Mouse (Mus musculus): ENCODE data around the gene Mmp15. TPM values are rescaled to one million over a fixed set of nuclear protein-coding genes. Genes with fewer than 3 reads are reported as not detected.
"Not testable (repeated sequence)": the region's sequence is repeated elsewhere in the genome, so short reads cannot be mapped to it uniquely, and the experiment has no call there.

Mmp15 gene
- polyA plus RNA-seq, 1 experiment from 2014 or later = 0.85 TPM

- 44% methylated on average over 20 of the region's 20 CpGs for WGBS (ENCODE audit: insufficient replicate concordance)
- ATAC-seq (ENCODE audit: low read depth) = peak; percentile 61
- Histone ChIP-seq H3K36me3 (ENCODE audit: control insufficient read depth, insufficient read depth) (no peaks in the 10 kb centered on the region), H3K9me3 (replicated peaks; ENCODE audit: control insufficient read depth, low read length) (no peaks in the 10 kb centered on the region), H3K4me2 (ENCODE audit: low read depth, low read length) (peak overlapping the region; percentile 36), H3K27me3 (ENCODE audit: control insufficient read depth, insufficient read depth, low read depth, low read length) (no peaks in the 10 kb centered on the region), H3K27ac (ENCODE audit: low read length) (no peak overlapping the region), H3K4me3 (ENCODE audit: low read depth, low read length) (no peak overlapping the region), H3K4me1 (ENCODE audit: control insufficient read depth, low read depth, low read length) (peaks cover 2% of the 10 kb centered on the region; the same call in 1 of the 2 replicates), H3K9ac (ENCODE audit: low read depth, low read length) (no peak overlapping the region)
These were observed 17.7 kb downstream of the Mmp15 start for GRCm38 (mm10) chr8:95369581-95370326.

DNA sequence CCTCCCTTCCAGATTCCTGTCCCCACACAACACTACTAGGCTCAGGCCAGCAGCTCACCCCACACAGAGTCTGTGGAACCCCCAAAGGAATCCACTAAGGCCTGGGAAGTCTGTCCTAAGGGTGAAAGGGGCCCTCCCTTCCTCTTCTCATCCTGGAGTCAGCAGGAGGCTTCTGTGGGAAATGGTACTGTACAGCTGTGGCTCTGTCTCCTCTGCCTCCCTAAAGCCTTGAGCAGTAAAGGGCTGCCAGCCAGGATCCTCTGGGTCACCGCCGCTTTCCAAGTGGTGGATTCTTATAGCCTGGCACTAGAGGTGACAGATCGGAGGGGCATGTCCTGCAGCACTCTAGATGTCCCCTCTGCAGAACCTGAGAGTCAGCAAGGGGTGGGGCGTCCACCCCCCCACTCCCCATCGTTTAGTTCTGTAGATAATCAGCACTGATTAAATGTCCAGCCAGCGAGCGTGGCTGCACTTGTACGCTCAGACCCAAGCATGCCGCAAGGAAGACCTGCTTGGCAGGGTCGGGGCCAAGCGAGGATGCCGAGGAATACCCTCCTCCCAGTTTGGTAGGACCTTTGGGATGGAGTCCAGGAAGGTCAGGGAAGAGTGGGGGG, 21.4 kb downstream of the Mmp15 start:
- 60% methylated on average over 12 of the region's 12 CpGs for WGBS (ENCODE audit: insufficient replicate concordance)
- Histone ChIP-seq H3K9me3 (replicated peaks; ENCODE audit: control insufficient read depth, low read length) (no peaks in the 10 kb centered on the region), H3K27ac (ENCODE audit: low read length) (no peak overlapping the region), H3K9ac (ENCODE audit: low read depth, low read length) (no peak overlapping the region), H3K36me3 (ENCODE audit: control insufficient read depth, insufficient read depth) (no peaks in the 10 kb centered on the region), H3K27me3 (ENCODE audit: control insufficient read depth, insufficient read depth, low read depth, low read length) (no peaks in the 10 kb centered on the region), H3K4me3 (ENCODE audit: low read depth, low read length) (no peak overlapping the region), H3K4me1 (ENCODE audit: control insufficient read depth, low read depth, low read length) (peaks cover 6% of the 10 kb centered on the region; the same call in 1 of the 2 replicates), H3K4me2 (ENCODE audit: low read depth, low read length) (no peak overlapping the region)
- no peak for ATAC-seq (ENCODE audit: low read depth)

GRCm38 (mm10) chr8:95374429-95374828, 22.4 kb downstream of the Mmp15 start:
- no peak overlapping the region for H3K4me2 ChIP-seq (ENCODE audit: low read depth, low read length)
- no peaks in the 10 kb centered on the region for H3K27me3 ChIP-seq (ENCODE audit: control insufficient read depth, insufficient read depth, low read depth, low read length)
- 54% methylated on average over 3 of the region's 3 CpGs for WGBS (ENCODE audit: insufficient replicate concordance)
- peaks cover 6% of the 10 kb centered on the region; the same call in 1 of the 2 replicates for H3K4me1 ChIP-seq (ENCODE audit: control insufficient read depth, low read depth, low read length)
- no peak overlapping the region for H3K9ac ChIP-seq (ENCODE audit: low read depth, low read length)
- H3K9me3 ChIP-seq (replicated peaks; ENCODE audit: control insufficient read depth, low read length) = no peaks in the 10 kb centered on the region
- H3K4me3 ChIP-seq (ENCODE audit: low read depth, low read length) = no peak overlapping the region
- no peak overlapping the region for H3K27ac ChIP-seq (ENCODE audit: low read length)
- no peaks in the 10 kb centered on the region for H3K36me3 ChIP-seq (ENCODE audit: control insufficient read depth, insufficient read depth)
- no peak for ATAC-seq (ENCODE audit: low read depth)

DNA sequence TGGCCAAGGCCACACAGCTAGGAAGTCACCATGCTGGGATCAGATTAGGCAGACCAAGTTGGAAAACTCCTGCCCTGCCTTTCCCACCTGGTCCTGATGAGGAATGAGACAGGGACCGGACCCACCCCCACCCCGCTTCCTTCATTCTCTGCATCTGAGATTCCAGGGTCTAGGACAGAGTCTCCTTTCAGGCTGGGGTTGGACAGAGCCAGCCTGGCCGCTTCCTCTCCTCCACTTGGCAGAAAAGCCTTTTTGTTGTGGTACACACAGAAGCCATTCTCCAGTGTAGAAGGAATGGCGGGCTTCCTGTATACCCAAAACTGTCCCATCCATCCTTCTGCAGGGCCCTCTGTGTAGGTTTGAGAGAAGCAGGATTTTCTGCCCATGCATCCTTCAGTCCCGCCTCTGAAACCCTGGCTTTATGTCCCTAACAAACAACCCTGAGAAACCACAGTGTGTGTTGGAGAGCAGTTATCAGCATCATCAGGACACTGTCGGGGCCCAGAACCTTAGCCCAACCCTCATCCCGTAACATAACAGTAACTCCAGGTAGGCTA, 23.4 kb downstream of the Mmp15 start:
- WGBS (ENCODE audit: insufficient replicate concordance) = 59% methylated on average over 7 of the region's 7 CpGs
- no peaks in the 10 kb centered on the region for H3K9me3 ChIP-seq (replicated peaks; ENCODE audit: control insufficient read depth, low read length)
- no peak overlapping the region for H3K4me2 ChIP-seq (ENCODE audit: low read depth, low read length)
- peaks cover 4% of the 10 kb centered on the region; the same call in 1 of the 2 replicates for H3K4me1 ChIP-seq (ENCODE audit: control insufficient read depth, low read depth, low read length)
- no peaks in the 10 kb centered on the region for H3K36me3 ChIP-seq (ENCODE audit: control insufficient read depth, insufficient read depth)
- no peaks in the 10 kb centered on the region for H3K27me3 ChIP-seq (ENCODE audit: control insufficient read depth, insufficient read depth, low read depth, low read length)
- no peak for ATAC-seq (ENCODE audit: low read depth)
- no peak overlapping the region for H3K4me3 ChIP-seq (ENCODE audit: low read depth, low read length)
- H3K27ac ChIP-seq (ENCODE audit: low read length) = no peak overlapping the region
- no peak overlapping the region for H3K9ac ChIP-seq (ENCODE audit: low read depth, low read length)

DNA sequence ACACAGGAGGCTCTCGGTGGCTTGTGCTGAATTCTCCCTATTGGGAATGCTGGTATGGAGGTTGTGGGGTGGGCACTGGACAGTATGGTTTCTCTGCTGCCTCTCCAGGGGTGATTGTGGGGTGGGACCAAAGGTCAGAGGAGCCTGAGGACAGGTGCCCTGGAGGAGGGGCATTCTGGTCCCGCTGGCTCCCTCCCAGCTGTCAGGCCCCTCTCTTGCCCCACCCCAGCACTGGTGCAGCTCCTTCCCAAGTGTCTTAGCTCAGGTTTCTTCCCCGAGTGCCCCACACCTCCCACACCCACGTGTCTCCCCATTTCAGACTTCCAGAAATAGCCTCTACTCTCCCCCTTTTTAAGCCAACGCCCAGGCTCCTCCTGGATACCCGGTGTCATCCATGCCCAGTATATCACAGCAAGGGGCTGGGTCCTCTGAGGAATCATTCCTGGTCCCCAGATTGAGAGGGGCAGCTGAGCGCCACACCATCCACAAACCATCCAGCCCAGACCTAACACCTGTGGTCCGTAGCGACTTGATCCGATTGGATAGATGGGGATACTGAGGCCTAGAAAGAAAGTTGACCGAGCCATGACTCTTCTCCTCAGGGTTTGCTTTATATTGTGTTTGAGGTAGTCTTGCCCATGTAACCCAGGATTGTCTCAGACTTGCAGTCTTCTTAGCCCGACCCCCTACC, 24.4 kb downstream of the Mmp15 start:
- peaks cover 4% of the 10 kb centered on the region; the same call in 1 of the 2 replicates for H3K4me1 ChIP-seq (ENCODE audit: control insufficient read depth, low read depth, low read length)
- H3K4me3 ChIP-seq (ENCODE audit: low read depth, low read length) = no peak overlapping the region
- H3K9me3 ChIP-seq (replicated peaks; ENCODE audit: control insufficient read depth, low read length) = no peaks in the 10 kb centered on the region
- no peak for ATAC-seq (ENCODE audit: low read depth)
- no peak overlapping the region for H3K27ac ChIP-seq (ENCODE audit: low read length)
- no peaks in the 10 kb centered on the region for H3K36me3 ChIP-seq (ENCODE audit: control insufficient read depth, insufficient read depth)
- no peaks in the 10 kb centered on the region for H3K27me3 ChIP-seq (ENCODE audit: control insufficient read depth, insufficient read depth, low read depth, low read length)
- H3K9ac ChIP-seq (ENCODE audit: low read depth, low read length) = no peak overlapping the region
- H3K4me2 ChIP-seq (ENCODE audit: low read depth, low read length) = no peak overlapping the region
- WGBS (ENCODE audit: insufficient replicate concordance) = 63% methylated on average over 12 of the region's 12 CpGs

GRCm38 (mm10) chr8:95377101-95377500, 25.0 kb downstream of the Mmp15 start:
- Histone ChIP-seq H3K27ac (ENCODE audit: low read length) (no peak overlapping the region), H3K4me3 (ENCODE audit: low read depth, low read length) (no peak overlapping the region), H3K4me2 (ENCODE audit: low read depth, low read length) (no peak overlapping the region), H3K4me1 (ENCODE audit: control insufficient read depth, low read depth, low read length) (peaks cover 4% of the 10 kb centered on the region; the same call in 1 of the 2 replicates), H3K27me3 (ENCODE audit: control insufficient read depth, insufficient read depth, low read depth, low read length) (no peaks in the 10 kb centered on the region), H3K36me3 (ENCODE audit: control insufficient read depth, insufficient read depth) (no peaks in the 10 kb centered on the region), H3K9me3 (replicated peaks; ENCODE audit: control insufficient read depth, low read length) (no peaks in the 10 kb centered on the region), H3K9ac (ENCODE audit: low read depth, low read length) (no peak overlapping the region)
- 59% methylated on average over 4 of the region's 4 CpGs for WGBS (ENCODE audit: insufficient replicate concordance)
- no peak for ATAC-seq (ENCODE audit: low read depth)

DNA sequence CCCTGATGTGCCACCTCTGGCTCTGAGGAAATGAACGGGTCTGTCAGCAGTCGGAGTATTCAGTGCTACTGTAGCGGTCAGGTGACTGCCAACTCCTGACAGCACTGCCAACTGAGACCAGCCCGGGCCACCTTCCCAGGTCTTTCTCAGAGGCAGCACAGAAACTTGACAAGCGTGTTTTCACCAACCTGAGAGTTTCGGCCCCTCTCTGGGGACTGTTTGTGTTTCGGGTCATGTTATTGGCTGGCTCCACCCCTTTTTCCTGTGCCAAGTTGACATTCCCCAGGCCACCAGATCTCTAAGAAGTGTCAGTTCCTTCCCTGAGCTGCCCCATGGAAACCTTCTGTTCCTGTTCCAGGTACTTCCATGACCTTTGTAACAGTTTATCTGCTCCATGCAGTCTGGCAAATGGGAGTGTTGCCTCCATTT, 25.8 kb downstream of the Mmp15 start:
- Histone ChIP-seq H3K27me3 (ENCODE audit: control insufficient read depth, insufficient read depth, low read depth, low read length) (no peaks in the 10 kb centered on the region), H3K4me1 (ENCODE audit: control insufficient read depth, low read depth, low read length) (peaks cover 4% of the 10 kb centered on the region; the same call in 1 of the 2 replicates), H3K36me3 (ENCODE audit: control insufficient read depth, insufficient read depth) (no peaks in the 10 kb centered on the region), H3K9ac (ENCODE audit: low read depth, low read length) (no peak overlapping the region), H3K4me3 (ENCODE audit: low read depth, low read length) (no peak overlapping the region), H3K27ac (ENCODE audit: low read length) (no peak overlapping the region), H3K4me2 (ENCODE audit: low read depth, low read length) (no peak overlapping the region), H3K9me3 (replicated peaks; ENCODE audit: control insufficient read depth, low read length) (no peaks in the 10 kb centered on the region)
- WGBS (ENCODE audit: insufficient replicate concordance) = 33% methylated on average over 7 of the region's 7 CpGs
- no peak for ATAC-seq (ENCODE audit: low read depth)

GRCm38 (mm10) chr8:95378928-95379327, 26.9 kb downstream of the Mmp15 start:
- H3K9me3 ChIP-seq (replicated peaks; ENCODE audit: control insufficient read depth, low read length); H3K4me1 ChIP-seq (ENCODE audit: control insufficient read depth, low read depth, low read length); H3K4me2 ChIP-seq (ENCODE audit: low read depth, low read length); H3K27ac ChIP-seq (ENCODE audit: low read length); H3K4me3 ChIP-seq (ENCODE audit: low read depth, low read length); ATAC-seq (ENCODE audit: low read depth); H3K9ac ChIP-seq (ENCODE audit: low read depth, low read length); H3K36me3 ChIP-seq (ENCODE audit: control insufficient read depth, insufficient read depth); H3K27me3 ChIP-seq (ENCODE audit: control insufficient read depth, insufficient read depth, low read depth, low read length): not testable (repeated sequence)
- 86% methylated on average over 11 of the region's 11 CpGs for WGBS (ENCODE audit: insufficient replicate concordance)

Data from liver, embryonic 16.5 days (tissue).